Mouse (Mus musculus): ENCODE results near the gene Hist2h3b. TPM values are rescaled to one million over a fixed set of nuclear protein-coding genes. Genes with fewer than 3 reads are reported as not detected.
A peak's percentile ranks its signal among the peaks of the same experiment; 100 is the strongest.
"Not testable (repeated sequence)": the region's sequence is repeated elsewhere in the genome, so short reads cannot be mapped to it uniquely, and the experiment has no call there.

Hist2h3b gene
- 23.1 and 24.7 TPM in 2 replicates for polyA plus RNA-seq (2015; fragmentation: Nextera tagmentation; extraction: Ambion mirVana)

DNA sequence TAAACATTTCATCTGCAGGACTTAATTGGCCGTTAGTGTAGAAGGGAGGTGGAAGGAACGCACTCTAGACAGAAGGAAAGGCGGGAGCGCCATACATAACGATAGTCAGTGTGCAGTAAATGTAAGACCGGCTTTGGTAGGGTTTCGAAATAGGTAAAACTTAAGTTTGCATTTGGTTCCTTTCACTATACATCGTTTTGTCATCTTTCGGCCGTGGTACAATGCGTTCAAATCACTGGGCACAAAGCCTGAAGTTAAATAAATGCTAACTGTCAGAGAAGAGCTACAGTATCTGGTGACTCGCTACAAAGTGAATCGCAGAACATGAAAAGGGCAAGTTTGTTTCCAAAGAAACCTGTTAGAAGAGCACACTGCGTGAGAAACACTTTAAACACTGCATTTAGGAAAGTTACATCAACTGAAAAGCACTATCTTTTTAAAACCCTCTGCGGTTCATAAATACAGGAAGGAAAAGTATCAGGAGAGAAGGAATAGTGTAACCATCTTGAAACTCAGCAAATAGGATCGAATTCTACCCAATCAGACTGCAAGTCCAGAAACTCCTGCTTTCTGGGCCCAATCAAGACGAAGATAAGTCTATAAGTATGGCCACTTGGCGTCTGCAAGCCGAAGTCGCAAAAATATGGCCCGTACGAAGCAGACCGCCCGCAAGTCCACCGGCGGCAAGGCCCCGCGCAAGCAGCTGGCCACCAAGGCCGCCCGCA, at the start of gene Hist2h3b:
Hist2h3b (plus strand) TSS at position 604 of the 725 bp plus-strand sequence.
- Histone ChIP-seq H3K4me3 (replicated peaks; ENCODE audit: low read length) (peak within 1 kb of the TSS; percentile 61), H3K4me2 (ENCODE audit: low read length) (peak within 1 kb of the TSS; percentile 88), H3K36me3 (ENCODE audit: control insufficient read depth, insufficient read depth) (no peaks in the 10 kb centered on the region), H3K27ac (ENCODE audit: low read length) (peak within 1 kb of the TSS; percentile 99), H3K27me3 (replicated peaks; ENCODE audit: control insufficient read depth, insufficient read depth, low read length) (no peaks in the 10 kb centered on the region), H3K4me1 (replicated peaks; ENCODE audit: control insufficient read depth, insufficient read depth, low read length) (peaks cover 20% of the 10 kb centered on the region), H3K9me3 (ENCODE audit: control insufficient read depth, low read length) (no peaks in the 10 kb centered on the region), H3K9ac (replicated peaks; ENCODE audit: low read depth, low read length) (peak within 1 kb of the TSS; percentile 60)
- ATAC-seq: peak; percentile 63
- WGBS: 12% methylated on average over 30 of the region's 30 CpGs

DNA sequence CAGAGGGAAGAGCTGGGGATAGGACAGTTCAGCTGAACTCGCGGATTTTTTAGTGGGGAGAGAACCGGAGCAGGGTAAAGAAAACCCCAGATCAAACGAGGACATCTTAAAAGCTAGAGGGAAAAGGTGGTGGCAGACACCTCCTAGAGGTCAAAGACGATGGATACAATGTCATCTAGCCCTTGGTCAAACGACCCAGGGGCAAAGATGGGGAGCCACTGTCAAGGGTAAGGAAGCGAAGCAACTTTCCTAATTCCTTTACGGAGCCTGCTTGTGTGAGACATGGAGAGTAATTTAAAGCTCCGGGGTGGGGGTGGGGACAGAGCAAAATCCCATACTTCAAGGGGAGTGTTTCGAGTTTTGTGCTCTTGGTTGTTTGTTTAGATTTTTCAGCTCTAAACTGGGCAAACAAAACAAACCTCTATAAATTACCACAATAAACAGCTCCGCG, 49.2 kb upstream of the Hist2h3b start:
- Histone ChIP-seq H3K27ac (ENCODE audit: low read length) (peak overlapping the region; percentile 98), H3K4me3 (replicated peaks; ENCODE audit: low read length) (peak overlapping the region; percentile 72), H3K9me3 (ENCODE audit: control insufficient read depth, low read length) (no peaks in the 10 kb centered on the region), H3K4me2 (ENCODE audit: low read length) (peak overlapping the region; percentile 86), H3K27me3 (replicated peaks; ENCODE audit: control insufficient read depth, insufficient read depth, low read length) (no peaks in the 10 kb centered on the region), H3K36me3 (ENCODE audit: control insufficient read depth, insufficient read depth) (no peaks in the 10 kb centered on the region), H3K4me1 (replicated peaks; ENCODE audit: control insufficient read depth, insufficient read depth, low read length) (peaks cover 19% of the 10 kb centered on the region), H3K9ac (replicated peaks; ENCODE audit: low read depth, low read length) (peak overlapping the region; percentile 60)
- WGBS: under 1% methylated on average over 12 of the region's 12 CpGs
- peak; percentile 24 for ATAC-seq

DNA sequence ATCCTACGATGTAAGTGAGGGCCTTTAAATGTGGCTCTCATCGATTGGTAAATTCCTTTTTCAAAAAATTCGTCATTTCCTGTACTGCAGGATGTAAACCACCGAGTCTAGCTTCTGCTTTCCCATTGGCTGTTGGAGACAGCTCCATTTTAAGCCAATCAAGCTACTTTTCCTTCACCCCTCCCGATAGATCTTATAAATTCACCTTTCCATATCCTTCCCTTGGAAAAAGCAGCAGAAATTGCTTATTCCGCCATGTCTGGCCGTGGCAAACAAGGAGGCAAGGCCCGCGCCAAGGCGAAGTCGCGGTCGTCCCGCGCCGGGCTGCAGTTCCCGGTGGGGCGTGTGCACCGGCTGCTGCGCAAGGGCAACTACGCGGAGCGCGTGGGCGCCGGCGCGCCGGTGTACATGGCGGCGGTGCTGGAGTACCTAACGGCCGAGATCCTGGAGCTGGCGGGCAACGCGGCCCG, 48.8 kb upstream of the Hist2h3b start, which contains the start of the genes Bola1 and Hist2h2ab:
Bola1 (minus strand) TSS at position 49 of the 470 bp plus-strand sequence.
Hist2h2ab (plus strand) TSS at position 205 of the 470 bp plus-strand sequence.
- H3K9ac ChIP-seq (replicated peaks; ENCODE audit: low read depth, low read length): peak within 1 kb of the TSS; percentile 76
- H3K36me3 ChIP-seq (ENCODE audit: control insufficient read depth, insufficient read depth): no peaks in the 10 kb centered on the region
- WGBS: under 1% methylated on average over 30 of the region's 37 CpGs
- H3K27ac ChIP-seq (ENCODE audit: low read length): peak within 1 kb of the TSS; percentile 98
- H3K4me3 ChIP-seq (replicated peaks; ENCODE audit: low read length): peak within 1 kb of the TSS; percentile 72
- peak within 1 kb of the TSS; percentile 86 for H3K4me2 ChIP-seq (ENCODE audit: low read length)
- peak; percentile 92 for ATAC-seq
- no peaks in the 10 kb centered on the region for H3K9me3 ChIP-seq (ENCODE audit: control insufficient read depth, low read length)
- no peaks in the 10 kb centered on the region for H3K27me3 ChIP-seq (replicated peaks; ENCODE audit: control insufficient read depth, insufficient read depth, low read length)
- peaks cover 19% of the 10 kb centered on the region for H3K4me1 ChIP-seq (replicated peaks; ENCODE audit: control insufficient read depth, insufficient read depth, low read length)

DNA sequence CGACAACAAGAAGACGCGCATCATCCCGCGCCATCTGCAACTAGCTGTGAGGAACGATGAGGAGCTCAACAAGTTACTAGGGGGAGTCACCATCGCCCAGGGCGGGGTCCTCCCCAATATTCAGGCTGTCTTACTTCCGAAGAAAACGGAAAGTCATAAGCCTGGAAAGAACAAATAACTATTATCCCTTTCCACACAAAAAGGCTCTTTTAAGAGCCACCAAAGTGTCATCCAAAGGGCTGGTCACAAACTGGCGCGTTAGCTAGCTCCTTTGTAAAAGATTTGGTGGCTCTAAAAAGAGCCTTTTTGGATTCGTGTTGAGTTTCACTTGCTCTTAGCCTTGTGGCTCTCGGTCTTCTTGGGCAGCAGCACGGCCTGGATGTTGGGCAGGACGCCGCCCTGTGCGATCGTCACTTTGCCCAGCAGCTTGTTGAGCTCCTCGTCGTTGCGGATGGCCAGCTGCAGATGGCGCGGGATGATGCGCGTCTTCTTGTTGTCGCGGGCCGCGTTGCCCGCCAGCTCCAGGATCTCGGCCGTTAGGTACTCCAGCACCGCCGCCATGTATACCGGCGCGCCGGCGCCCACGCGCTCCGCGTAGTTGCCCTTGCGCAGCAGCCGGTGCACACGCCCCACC, 48.2 kb upstream of the Hist2h3b start:
- H3K4me2 ChIP-seq (ENCODE audit: low read length): peak overlapping the region; percentile 86
- peaks cover 19% of the 10 kb centered on the region for H3K4me1 ChIP-seq (replicated peaks; ENCODE audit: control insufficient read depth, insufficient read depth, low read length)
- peak; percentile 3; the same call in 1 of the 2 replicates for ATAC-seq
- peak overlapping the region; percentile 98 for H3K27ac ChIP-seq (ENCODE audit: low read length)
- H3K4me3 ChIP-seq (replicated peaks; ENCODE audit: low read length): peak overlapping the region; percentile 72
- not testable (repeated sequence) for H3K36me3 ChIP-seq (ENCODE audit: control insufficient read depth, insufficient read depth); H3K27me3 ChIP-seq (replicated peaks; ENCODE audit: control insufficient read depth, insufficient read depth, low read length); H3K9me3 ChIP-seq (ENCODE audit: control insufficient read depth, low read length)
- under 1% methylated on average over 24 of the region's 47 CpGs for WGBS
- H3K9ac ChIP-seq (replicated peaks; ENCODE audit: low read depth, low read length): peak overlapping the region; percentile 76

DNA sequence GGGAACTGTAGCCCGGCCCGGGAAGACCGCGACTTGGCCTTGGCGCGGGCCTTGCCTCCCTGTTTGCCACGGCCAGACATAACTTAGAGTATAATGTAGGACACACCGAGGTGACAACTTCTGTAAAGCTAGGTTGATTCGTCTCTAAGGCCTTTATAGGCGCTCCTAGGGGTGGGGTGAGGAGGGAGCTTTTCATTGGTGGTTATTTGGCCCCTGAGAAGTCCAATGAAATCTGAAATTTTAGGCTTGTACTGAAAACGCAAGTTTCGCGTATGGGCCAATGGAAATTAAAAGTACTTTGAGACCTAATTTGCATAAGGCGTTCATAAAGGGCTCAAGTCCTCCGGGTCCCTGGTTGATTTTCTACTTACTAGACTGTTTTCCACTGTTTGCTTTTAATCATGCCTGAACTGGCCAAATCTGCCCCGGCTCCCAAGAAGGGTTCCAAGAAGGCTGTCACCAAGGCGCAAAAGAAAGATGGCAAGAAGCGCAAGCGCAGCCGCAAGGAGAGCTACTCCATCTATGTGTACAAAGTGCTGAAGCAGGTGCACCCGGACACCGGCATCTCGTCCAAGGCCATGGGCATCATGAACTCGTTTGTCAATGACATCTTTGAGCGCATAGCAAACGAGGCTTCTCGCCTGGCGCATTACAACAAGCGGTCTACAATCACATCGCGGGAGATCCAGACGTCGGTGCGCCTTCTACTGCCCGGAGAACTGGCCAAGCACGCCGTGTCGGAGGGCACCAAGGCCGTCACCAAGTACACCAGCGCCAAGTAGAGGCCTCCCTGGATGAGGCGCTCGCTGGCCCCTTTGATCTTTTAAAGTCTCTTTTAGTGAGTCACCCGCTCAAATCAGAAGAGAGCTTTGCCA, 47.5 kb upstream of the Hist2h3b start, which contains the start of the genes Hist2h2ac and Hist2h2be:
Hist2h2ac (minus strand) TSS at position 116 of the 875 bp plus-strand sequence.
Hist2h2be (plus strand) TSS at position 355 of the 875 bp plus-strand sequence.
- WGBS: under 1% methylated on average over 43 of the region's 43 CpGs
- Histone ChIP-seq H3K4me1 (replicated peaks; ENCODE audit: control insufficient read depth, insufficient read depth, low read length) (peaks cover 23% of the 10 kb centered on the region), H3K9me3 (ENCODE audit: control insufficient read depth, low read length) (no peaks in the 10 kb centered on the region), H3K4me2 (ENCODE audit: low read length) (peak within 1 kb of the TSS; percentile 86), H3K4me3 (replicated peaks; ENCODE audit: low read length) (peak within 1 kb of the TSS; percentile 72), H3K9ac (replicated peaks; ENCODE audit: low read depth, low read length) (peak within 1 kb of the TSS; percentile 76), H3K27me3 (replicated peaks; ENCODE audit: control insufficient read depth, insufficient read depth, low read length) (no peaks in the 10 kb centered on the region), H3K36me3 (ENCODE audit: control insufficient read depth, insufficient read depth) (no peaks in the 10 kb centered on the region), H3K27ac (ENCODE audit: low read length) (peak within 1 kb of the TSS; percentile 98)
- peak; percentile 80 for ATAC-seq

DNA sequence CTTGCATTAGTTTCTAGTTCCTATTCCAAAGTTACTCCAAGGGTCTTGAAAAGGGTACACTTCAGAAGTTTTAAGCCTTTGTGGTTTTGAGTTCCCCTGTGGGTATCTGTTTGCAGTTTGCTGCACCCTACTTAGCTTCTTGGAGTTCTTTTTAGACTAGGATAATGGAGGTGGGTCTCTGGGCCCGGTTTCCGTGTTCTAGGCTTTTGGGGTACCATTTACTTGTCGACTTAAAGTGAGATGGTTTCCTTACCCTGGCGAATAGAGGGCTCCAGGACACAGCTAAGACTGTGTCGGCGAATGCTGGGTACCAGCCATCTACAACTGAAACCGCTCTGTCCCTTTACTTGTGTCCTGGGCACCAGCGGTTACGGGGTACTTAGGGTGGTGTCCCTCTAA, 46.8 kb upstream of the Hist2h3b start:
- Histone ChIP-seq H3K9me3 (ENCODE audit: control insufficient read depth, low read length) (no peaks in the 10 kb centered on the region), H3K27ac (ENCODE audit: low read length) (peak overlapping the region; percentile 98), H3K36me3 (ENCODE audit: control insufficient read depth, insufficient read depth) (no peaks in the 10 kb centered on the region), H3K27me3 (replicated peaks; ENCODE audit: control insufficient read depth, insufficient read depth, low read length) (no peaks in the 10 kb centered on the region), H3K4me2 (ENCODE audit: low read length) (peak overlapping the region; percentile 86), H3K9ac (replicated peaks; ENCODE audit: low read depth, low read length) (peak overlapping the region; percentile 68), H3K4me1 (replicated peaks; ENCODE audit: control insufficient read depth, insufficient read depth, low read length) (peaks cover 25% of the 10 kb centered on the region), H3K4me3 (replicated peaks; ENCODE audit: low read length) (peak overlapping the region; percentile 72)
- WGBS: 4% methylated on average over 9 of the region's 9 CpGs
- ATAC-seq: no peak

DNA sequence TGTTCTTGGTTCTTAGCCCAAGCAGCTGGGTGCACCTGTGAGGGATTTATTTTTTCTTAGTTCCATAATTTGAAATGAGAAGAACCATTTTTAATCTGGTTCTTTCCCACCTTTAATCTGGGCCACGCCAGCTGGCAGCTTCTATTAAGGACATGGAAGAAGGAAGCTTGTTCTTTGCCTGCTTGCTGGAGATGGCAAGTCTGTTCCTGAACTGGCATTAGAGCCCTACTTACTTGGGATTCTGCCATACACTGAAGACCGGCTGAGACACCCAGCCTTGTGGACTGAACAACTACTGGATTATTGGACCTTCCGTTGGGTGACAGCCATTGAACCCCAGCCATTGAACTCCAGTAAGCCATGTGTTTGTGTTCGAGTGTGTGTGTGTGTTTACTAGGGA, 45.7 kb upstream of the Hist2h3b start:
- no peak overlapping the region for H3K9ac ChIP-seq (replicated peaks; ENCODE audit: low read depth, low read length)
- WGBS: 76% methylated on average over 4 of the region's 4 CpGs
- no peak overlapping the region for H3K4me3 ChIP-seq (replicated peaks; ENCODE audit: low read length)
- ATAC-seq: no peak
- peak overlapping the region; percentile 86 for H3K4me2 ChIP-seq (ENCODE audit: low read length)
- H3K4me1 ChIP-seq (replicated peaks; ENCODE audit: control insufficient read depth, insufficient read depth, low read length): peaks cover 25% of the 10 kb centered on the region
- H3K27me3 ChIP-seq (replicated peaks; ENCODE audit: control insufficient read depth, insufficient read depth, low read length): no peaks in the 10 kb centered on the region
- no peaks in the 10 kb centered on the region for H3K9me3 ChIP-seq (ENCODE audit: control insufficient read depth, low read length)
- no peak overlapping the region for H3K27ac ChIP-seq (ENCODE audit: low read length)
- H3K36me3 ChIP-seq (ENCODE audit: control insufficient read depth, insufficient read depth): no peaks in the 10 kb centered on the region

DNA sequence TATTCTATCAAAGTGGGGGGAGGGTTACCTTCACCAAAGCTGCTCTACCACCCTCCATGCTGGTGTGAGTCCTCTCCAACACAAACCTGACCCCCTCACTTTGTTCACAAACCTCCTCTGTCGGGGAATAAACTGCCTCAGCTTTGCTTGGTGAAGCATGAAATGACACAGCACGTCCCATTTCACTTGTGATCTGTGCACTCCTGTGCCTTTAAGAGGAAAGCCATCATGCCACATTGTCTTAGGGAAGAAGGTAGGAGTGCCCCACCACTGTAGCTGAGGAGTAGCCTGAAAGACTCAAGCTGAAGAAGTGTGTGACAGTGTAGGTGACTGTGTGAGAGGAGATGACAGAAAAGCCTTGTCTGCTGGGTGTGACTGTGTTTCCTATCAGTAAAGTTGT, 43.0 kb upstream of the Hist2h3b start:
- H3K36me3 ChIP-seq (ENCODE audit: control insufficient read depth, insufficient read depth): no peaks in the 10 kb centered on the region
- no peak for ATAC-seq
- H3K4me2 ChIP-seq (ENCODE audit: low read length): no peak overlapping the region
- H3K9me3 ChIP-seq (ENCODE audit: control insufficient read depth, low read length): no peaks in the 10 kb centered on the region
- 11% methylated on average over 2 of the region's 2 CpGs for WGBS
- no peak overlapping the region for H3K4me3 ChIP-seq (replicated peaks; ENCODE audit: low read length)
- no peak overlapping the region for H3K9ac ChIP-seq (replicated peaks; ENCODE audit: low read depth, low read length)
- H3K27me3 ChIP-seq (replicated peaks; ENCODE audit: control insufficient read depth, insufficient read depth, low read length): no peaks in the 10 kb centered on the region
- H3K4me1 ChIP-seq (replicated peaks; ENCODE audit: control insufficient read depth, insufficient read depth, low read length): peaks cover 19% of the 10 kb centered on the region
- no peak overlapping the region for H3K27ac ChIP-seq (ENCODE audit: low read length)
